Mouse (Mus musculus) right cerebral cortex, postnatal 10 days (tissue): ENCODE measurements around the gene Il1r1.
"Not testable (repeated sequence)": the region's sequence is repeated elsewhere in the genome, so short reads cannot be mapped to it uniquely, and the experiment has no call there.

Experiments used
- DNase-seq, 2 experiments: peaks; one replicate each; pipeline ENCODE4 v3.0.0; 2021; ENCODE audit warnings: low spot score in 2 of 2

Il1r1 gene

GRCm38 (mm10) chr1:40271052-40271451 is 46.2 kb downstream of the Il1r1 start:
- no peak for DNase-seq

DNA sequence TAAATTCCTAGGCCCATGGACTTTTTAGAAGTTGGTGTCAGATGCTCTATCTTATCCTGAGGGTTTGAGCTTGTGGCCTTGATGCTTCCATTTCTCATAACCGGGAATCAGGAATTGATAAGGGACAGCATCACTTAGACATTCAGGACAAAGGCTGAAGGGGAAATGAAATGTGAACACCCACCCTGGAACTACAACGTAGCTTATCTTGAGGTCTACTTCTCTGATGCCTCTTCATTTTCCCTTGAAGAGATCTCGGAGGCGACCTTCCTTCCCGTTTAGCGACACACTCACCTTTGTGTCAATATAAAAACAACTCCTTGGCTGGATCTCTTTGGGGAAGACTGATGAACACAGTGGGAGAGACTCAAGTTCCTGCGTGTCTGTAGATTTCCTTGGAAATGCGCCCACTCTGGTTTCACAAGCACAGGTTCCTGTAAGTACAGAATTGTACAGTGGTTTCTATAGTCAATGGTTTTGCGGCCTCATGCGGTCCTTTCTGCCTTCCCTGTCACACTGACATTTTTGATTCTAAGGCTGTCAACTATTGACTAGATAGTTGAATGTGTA is 46.7 kb downstream of the Il1r1 start:
- no peak for DNase-seq

GRCm38 (mm10) chr1:40272204-40272603 is 47.3 kb downstream of the Il1r1 start:
- no peak for DNase-seq

GRCm38 (mm10) chr1:40273491-40273890 is 48.6 kb downstream of the Il1r1 start:
- DNase-seq, result no peak

DNA sequence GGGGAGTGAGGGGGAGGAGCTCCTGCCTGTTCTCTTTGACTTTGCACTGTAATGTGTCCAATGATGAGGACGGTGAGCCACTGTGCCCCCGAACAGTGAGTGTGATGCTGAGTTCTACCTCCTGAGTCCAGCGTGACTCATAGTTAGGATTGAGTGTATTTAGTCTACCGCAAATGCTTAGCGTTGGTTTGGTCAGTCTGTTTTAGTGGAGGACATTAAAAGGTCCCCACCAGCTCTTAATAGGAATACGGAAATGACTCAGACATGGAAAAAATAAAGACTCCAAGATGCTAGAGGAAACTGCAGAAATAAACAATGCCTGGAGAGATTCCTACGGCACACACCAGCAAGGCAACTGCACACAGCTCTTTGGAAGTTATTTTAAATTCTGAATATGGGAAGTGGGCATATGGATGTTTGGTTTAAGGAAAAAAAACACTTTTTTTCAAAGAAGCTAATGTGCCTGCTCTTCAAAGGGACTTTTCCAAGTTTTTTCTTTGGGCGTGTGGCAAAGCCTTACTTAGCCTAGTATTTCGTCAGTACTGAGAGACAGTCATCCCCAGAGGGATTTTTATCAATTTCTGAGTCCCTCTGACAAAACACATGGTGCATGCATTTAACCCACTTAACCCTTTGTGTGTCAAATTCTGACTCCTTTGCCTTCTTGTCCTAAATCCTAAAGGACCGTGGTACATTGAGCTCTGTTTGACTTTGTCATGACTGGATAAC is 50.6 kb downstream of the Il1r1 start:
- no peak for DNase-seq

- no peak for DNase-seq
Observed at GRCm38 (mm10) chr1:40277944-40278343, 53.1 kb downstream of the Il1r1 start.

DNA sequence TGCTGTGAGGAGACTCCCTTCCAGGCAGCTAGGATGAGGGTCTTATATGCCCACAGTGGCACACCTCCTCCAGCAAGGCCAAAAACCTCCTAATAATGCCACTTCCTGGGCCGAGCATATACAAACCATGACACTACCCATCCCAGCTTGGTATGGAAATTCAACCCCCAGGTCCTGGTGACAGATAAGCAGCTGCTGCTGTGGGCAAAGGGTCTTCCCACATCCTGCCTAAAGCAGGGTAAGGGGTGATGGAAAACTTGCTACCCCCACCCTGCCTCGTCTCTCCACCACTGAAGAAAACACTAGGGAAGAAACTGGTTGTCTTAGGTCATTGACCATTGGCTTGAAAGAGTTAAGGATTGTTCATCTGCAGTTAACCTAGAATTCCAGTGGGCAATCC is 53.8 kb downstream of the Il1r1 start:
- DNase-seq, result no peak

DNA sequence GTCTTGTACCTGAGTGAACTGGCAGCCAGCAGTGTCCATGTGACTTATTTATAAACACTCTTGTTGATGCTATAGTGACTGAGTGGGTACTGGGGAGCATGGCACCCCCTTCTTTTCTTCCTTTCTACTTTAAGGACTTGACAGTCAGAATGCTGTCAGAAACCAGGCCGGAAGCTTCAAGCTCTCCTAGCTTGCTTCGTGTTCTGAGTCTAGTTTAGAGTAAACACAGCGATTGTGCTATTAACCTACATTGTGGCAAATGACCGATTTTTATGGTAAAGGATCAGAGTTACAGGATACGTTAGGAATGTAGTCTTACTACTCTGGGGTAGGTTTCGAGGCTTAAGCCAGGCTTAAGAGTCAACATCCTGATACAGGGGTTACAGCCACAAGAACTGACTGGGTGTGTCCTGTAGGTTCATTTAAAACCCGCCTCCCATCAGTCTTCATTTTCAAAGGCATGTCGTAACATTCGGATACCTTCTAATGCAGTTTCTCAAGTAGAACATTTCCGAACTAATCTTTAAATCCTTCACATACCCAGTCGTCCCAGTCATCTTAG is 54.4 kb downstream of the Il1r1 start:
- DNase-seq, result no peak

DNA sequence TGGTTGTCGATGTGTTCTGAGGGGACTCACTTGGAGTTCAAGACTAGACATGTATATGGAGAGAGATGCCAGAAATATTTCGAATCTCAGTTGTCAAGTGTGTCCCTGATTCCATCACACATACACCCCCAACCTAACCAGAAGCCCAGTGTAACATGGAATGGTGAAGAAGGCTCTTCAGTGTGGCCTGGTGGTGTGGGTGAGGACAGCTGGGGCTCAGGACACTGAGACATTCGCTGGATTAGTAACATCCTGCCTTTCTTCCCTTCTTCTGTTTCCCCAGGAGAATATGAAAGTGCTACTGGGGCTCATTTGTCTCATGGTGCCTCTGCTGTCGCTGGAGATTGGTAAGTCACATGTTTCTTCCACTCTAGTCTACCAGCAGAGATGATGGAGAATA is 57.1 kb downstream of the Il1r1 start:
- DNase-seq, result no peak

DNA sequence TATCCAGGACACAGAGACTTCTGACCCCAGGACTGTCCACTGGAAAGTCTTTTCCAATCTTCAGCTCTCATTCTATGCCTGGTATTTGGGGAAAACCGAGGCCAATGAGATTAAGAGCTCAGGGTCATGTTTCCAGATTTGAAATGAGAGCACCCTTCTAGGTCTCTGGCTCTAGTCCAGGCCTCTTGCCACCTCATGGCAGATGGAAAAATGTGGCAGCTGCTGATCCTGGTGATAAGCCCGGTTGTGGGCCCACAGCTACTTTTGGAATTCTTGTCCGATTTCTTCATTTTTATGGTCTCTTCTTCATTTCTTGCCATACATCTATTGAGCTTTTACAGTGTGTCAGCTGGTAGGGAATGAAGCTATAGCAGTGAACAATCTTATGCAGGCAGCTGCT is 57.5 kb downstream of the Il1r1 start:
- DNase-seq, result no peak

DNA sequence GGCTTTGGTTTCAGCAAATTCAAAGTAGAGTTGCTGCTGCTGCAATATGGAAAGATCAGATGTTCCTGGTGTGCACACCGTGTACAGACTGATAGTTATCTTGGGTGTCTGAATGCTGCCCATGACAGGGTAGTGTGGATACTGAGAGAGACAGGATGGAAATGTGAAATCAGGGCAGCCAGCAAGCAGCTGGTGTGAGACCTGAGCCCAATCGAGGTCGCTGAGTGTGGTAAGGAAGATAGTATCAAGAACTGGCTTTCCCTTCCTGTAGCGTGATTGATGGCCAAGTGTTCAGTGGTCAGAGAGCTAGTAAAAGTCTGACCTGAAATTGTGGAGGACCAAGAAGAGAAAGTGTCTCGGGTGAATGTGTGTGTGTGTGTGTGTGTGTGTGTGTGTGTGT is 59.1 kb downstream of the Il1r1 start:
- DNase-seq, result no peak

DNA sequence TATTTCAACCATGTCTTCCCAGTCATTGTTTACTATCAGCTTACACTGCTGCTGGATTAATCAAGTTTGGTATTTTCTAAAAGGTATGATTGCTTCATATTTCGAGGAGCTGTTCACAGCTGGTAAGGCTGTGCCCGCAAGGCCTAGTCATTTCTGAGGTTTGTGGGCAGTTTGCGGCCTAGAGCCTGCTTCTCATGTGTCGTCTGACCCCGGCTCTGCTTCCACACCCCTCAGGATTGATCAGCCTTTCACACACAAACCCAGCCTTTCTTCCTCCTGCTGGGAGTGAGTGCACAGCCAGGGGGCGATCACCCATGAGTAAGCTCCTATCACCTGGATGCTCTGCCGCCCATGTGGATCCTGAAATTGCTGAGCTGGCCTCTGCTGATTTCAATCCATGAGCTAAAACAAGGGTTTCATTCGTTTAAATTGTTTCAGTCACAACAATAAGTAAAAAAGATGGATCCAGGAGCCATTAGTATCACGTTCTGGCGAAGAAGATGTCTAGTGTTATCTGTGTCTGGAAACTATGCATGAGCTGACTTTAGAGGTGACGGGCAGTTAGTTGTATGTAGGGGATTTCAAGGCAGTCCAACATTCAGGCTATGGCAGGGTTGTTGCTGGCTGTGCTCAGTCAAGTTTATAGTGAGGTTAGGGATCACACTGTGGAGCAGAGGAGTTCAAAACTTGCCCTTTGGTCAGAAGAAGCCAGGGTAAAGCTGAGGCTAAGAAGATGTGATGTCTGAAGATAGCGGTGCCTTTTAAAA is 65.8 kb downstream of the Il1r1 start:
- DNase-seq, result no peak

DNA sequence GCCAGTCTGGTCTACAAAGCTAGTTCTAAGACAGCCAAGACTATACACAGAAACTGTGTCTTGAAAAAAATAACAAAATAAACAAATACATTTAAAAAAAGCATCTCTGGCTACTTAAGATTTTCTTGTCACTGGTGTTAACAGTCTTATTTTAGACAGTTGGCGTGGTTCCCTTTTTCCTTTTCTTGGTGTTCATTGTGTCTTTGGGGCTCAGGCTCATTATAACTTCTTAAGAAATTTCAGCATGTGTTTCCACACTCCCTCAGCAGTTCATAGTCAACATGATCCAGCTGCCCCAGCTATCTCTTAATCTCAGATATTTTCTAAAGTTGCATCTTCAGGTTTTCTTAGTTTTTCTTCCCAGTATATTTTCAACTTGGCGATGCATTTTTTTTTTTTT is 67.4 kb downstream of the Il1r1 start:
- no peak for DNase-seq

- no peak for DNase-seq
Observed at GRCm38 (mm10) chr1:40293891-40294290, 69.0 kb downstream of the Il1r1 start.

DNA sequence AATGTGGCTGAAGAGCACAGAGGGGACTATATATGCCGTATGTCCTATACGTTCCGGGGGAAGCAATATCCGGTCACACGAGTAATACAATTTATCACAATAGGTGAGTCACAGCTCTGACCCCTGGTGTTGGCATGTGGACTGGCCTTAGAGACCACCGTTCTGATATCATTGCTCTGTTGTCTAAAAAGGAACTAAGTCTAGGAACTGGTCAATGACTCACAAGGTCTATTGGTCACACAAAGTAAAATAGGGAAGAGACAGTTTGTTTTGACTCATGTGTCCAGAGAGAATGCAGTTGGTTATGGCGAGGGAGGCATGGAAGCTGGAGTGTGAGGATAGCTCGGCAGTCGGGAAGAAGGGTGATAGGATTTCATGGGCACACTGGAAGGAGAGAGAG is 69.9 kb downstream of the Il1r1 start:
- no peak for DNase-seq

DNA sequence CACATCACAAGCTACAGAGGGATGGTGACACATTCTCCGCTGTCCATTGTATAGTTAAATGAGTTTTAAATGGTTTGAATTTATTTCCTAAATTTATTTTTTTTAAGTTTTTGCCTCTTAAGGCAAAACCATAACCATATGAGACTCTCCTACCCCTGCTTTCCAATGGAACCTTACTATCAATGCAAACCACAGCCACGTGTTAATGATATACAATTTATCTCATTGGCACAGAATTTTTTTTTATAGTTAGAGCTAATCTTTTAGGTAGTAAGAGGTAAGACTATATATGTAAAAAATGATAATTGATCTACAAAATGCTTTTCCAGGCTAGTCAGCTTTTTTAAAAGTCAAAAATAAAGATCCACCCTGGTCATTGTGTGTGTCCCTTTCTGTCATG is 73.2 kb downstream of the Il1r1 start:
- no peak for DNase-seq

DNA sequence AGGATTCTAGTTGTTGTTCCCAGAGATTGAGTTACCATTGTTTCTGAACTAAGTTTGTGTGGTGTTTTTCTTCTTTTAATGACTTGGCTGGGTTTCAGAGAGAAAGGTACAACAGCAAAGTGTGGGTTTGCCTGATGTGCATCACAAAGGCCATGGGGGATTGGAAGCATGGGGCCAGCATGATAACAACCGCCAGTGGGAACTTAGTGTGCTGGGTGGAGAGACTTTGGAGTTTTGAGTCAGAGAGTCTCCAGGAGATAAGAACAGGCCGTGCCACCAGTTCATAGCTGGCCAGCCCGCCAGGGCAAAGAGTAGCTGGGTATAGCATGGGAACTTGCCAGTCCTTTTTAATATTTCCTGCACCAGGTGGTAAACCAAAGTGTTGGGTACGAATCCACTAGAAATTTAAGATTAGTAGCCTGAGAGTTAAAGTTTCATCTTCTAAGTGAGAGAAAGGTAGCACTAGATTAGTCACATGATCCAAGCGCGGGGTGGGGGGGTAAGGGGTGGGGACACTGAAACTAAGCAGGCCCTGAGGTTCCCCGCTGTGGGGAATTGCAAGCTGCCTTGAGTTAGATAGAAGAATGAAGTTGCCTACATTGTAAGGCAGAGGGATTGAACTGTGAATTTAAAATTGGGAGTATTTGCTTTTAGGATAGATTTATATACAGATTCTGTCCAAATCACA is 78.4 kb downstream of the Il1r1 start:
- DNase-seq, result no peak

DNA sequence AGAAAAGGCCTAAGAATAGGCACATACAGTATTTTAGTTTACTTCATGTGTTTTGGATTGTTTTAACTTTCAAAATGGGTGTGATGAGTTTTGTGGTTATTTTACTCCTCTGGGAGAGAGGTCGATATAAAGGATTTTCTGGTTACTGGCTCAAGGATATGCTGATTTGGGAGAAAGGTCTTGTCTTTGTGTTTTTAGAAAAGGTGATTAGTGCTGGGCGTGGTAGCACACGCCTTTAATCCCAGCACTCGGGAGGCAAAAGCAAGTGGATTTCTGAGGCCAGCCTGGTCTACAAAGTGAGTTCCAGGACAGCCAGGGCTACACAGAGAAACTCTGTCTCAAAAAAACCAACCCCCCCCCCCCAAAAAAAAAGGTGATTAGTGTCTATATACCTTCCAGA is 79.4 kb downstream of the Il1r1 start:
- not testable (repeated sequence) for DNase-seq

DNA sequence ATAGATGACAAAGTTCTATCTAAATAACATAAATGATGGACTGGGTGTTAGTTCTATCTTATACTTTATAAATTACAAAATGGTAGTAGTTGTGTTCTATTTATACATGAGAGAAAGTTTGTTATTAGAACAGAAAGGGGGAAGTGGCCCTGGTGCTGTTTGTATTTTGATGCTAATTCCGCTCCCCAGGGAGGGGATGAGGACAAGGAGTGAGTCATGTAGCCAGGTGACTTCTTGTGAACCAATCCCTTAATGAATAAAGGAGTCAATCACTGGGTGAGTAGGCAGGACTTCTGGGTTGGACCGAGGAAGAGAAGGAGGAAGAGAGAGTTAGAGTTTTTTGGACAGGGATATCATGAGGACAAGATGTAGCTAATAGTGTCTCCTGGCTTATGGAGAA is 81.2 kb downstream of the Il1r1 start:
- no peak for DNase-seq

DNA sequence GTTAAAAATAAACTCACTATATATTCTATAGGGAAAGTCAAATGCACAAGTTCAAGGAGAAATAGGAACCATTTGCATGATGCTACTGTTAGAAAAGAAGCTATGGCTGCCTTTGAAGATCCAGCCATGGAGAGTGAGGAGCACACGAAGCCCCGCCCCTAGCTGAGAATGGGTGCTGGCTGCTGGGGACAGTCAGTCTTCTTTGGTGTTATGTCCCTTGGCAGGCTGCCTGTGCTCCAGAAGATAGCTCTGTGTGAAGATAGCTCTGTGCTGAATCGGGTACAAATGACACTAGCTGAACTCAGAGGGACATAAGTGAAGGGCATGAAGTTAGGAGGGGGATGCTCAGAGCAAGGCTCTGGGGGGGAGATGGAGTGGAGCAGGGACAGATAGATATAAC is 86.2 kb downstream of the Il1r1 start:
- DNase-seq, result no peak

DNA sequence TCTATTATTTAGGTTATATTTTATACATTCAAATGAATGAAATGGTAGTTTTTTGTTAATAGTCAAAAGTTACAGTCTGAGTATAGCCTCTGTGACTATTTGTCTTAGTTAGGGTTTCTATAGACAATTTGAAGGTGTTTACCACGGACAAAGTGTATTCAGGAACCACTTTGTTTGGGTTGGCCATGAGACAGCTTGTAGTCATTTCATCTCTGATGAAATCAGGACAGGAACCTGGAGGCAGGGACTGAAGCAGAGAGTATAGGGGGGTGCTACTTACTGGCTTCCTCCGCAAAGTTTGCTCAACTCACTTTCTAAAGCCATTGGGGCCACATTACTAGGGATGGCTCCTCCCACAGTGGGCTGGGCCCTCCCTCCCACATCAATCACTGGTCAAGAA is 86.7 kb downstream of the Il1r1 start:
- no peak for DNase-seq

DNA sequence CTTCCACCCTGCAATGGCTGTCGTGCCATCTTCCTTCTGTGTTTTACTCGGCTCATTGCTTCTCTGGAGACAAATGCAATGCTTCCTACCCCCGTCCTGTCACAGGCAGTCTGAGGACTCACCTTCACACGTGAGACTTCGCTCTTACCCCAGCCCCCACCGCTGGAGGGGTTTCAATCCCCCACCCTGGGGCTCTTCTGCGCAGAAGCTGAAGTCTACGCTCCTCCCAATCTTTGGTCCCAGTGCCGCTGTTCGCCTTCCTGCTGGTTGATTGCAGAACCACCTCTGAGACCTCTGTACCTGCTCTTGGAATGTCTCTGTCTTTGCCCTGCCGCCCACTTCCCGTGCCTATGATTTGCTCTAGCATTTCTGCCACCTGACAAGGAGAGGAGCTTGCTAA is 89.1 kb downstream of the Il1r1 start:
- DNase-seq, result no peak
